ENCODE assay signal across 12 mouse cellular contexts in the genomic region with DNA sequence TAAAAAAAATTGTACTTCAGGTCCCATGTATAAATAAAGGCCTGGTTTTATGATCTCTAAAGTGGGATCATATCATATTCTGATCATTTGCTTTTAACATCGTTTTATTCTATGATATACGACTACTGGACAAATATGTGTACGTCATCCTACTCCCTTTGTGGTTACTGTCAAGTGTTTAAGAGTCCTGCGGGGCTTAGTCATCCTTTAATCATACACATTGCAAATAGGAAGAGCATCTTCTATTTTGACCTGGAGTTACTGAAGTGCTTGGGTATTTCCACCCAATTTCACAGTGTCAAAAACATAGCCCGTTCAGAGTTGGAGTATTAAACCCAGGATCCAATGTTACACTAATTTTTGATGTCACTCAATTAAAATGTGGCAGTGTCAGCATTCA.
"Had no signal": no experiment of that assay in that cellular context is flagged by ENCODE, and none has a peak within 500 bp of the region (broad histone marks: within the 10 kb centered on the region; RNA-seq: fewer than 3 reads in every experiment).

No protein-coding gene starts in this region.

- ATAC-seq: midbrain, embryonic 16.5 days had no signal

- H3K36me3 ChIP-seq: neural tube, embryonic 12.5 days had no signal

- H3K27me3 ChIP-seq: neural tube, embryonic 12.5 days had no signal

- H3K4me1 ChIP-seq: neural tube, embryonic 12.5 days had no signal

- H3K4me3 ChIP-seq: neural tube, embryonic 12.5 days had no signal

- DNase-seq: lung, adult 18-20 months; lung, embryonic 14.5 days; lung, postnatal 10 days; lung, postnatal 4 days; midbrain, embryonic 14.5 days; right cerebral cortex, postnatal 14 days; spleen, adult 18-20 months; thymus, adult 18-20 months; thymus, postnatal 14 days; thymus, postnatal 36 days had no signal

- H3K27ac ChIP-seq: neural tube, embryonic 12.5 days had no signal
